Mouse (Mus musculus): Measurements from ENCODE around the gene Soat1.
"Not testable (repeated sequence)": the region's sequence is repeated elsewhere in the genome, so short reads cannot be mapped to it uniquely, and the experiment has no call there.

The Soat1 gene

GRCm38 (mm10) chr1:156423493-156423892, 50.6 kb downstream of the Soat1 start:
- DNase-seq = no peak

- DNase-seq = no peak
These were observed 51.3 kb downstream of the Soat1 start for GRCm38 (mm10) chr1:156422856-156423255.

- DNase-seq = peak; percentile 92
These were observed 53.3 kb downstream of the Soat1 start, which contains the start of gene Axdnd1 for GRCm38 (mm10) chr1:156420671-156421297. TSS of gene Axdnd1 (minus strand) at chr1:156421159.

GRCm38 (mm10) chr1:156418170-156418569, 56.0 kb downstream of the Soat1 start:
- peak; percentile 83 for DNase-seq

- no peak for DNase-seq
These were observed 65.6 kb downstream of the Soat1 start for GRCm38 (mm10) chr1:156408521-156408920.

GRCm38 (mm10) chr1:156408004-156408403, 66.1 kb downstream of the Soat1 start:
- DNase-seq = peak; percentile 16

- no peak for DNase-seq
These were observed 70.9 kb downstream of the Soat1 start for GRCm38 (mm10) chr1:156403251-156403650.

GRCm38 (mm10) chr1:156402491-156402890, 71.6 kb downstream of the Soat1 start:
- no peak for DNase-seq

- not testable (repeated sequence) for DNase-seq
These were observed 74.0 kb downstream of the Soat1 start for GRCm38 (mm10) chr1:156400159-156400558.

- DNase-seq = no peak
These were observed 81.0 kb downstream of the Soat1 start for GRCm38 (mm10) chr1:156393148-156393547.

GRCm38 (mm10) chr1:156386880-156387279, 87.3 kb downstream of the Soat1 start:
- DNase-seq = no peak

GRCm38 (mm10) chr1:156386232-156386631, 87.9 kb downstream of the Soat1 start:
- DNase-seq = no peak

- no peak for DNase-seq
These were observed 92.9 kb downstream of the Soat1 start for GRCm38 (mm10) chr1:156381217-156381616.
